Mouse (Mus musculus) ES-CJ7 (cell line): ENCODE measurements at regions not wholly inside any gene's neighbourhood (a gene's known extent, or its start where the extent isn't known, plus 50 kb on each side); places are given as distances from the start of the nearest gene placed in this dataset.

Experiments
- DNase-seq: peaks from one replicate; pipeline ENCODE4 v3.0.0; 2011; ENCODE audit warnings: low read depth, low spot score

DNA sequence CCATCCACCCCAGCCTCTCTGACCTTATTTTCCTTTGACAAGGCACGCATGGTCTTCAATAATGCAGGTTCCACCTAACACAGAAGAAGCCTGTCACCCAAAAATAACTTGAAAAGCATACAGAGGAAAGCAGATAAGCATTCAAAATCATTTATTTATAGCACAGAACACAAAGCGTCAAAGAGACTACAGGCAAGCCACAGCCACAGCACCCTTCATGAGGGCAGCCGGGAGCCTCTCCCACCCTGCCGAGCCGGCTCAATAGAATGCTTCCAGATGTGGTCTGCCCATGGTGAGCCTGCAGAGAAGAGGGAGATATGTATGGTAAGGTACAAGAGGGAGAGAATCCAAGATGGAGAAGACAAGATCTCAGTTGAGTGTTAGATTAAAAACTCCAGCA, 76.7 kb upstream of the Kcnd3 start:
- no peak for DNase-seq

DNA sequence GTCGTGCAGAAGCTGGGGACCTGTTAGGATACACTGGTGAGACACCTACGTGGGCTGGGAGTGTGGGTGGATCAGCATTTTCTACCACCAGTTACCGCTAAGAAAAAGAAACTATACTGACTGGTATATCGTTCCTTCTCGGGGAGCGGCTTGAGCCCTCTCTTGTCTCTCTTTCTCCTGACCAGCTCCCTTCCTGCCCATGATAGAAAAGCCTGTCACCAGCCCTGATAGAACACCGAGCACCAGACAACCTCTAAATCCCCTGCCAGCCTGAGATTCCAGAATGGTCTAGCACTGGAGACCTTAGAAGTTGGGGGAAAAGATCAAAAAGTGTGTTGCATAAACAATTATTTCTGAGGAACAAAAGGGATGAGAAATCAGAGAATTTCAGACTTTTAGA, 76.3 kb upstream of the Kcnd3 start:
- no peak for DNase-seq

DNA sequence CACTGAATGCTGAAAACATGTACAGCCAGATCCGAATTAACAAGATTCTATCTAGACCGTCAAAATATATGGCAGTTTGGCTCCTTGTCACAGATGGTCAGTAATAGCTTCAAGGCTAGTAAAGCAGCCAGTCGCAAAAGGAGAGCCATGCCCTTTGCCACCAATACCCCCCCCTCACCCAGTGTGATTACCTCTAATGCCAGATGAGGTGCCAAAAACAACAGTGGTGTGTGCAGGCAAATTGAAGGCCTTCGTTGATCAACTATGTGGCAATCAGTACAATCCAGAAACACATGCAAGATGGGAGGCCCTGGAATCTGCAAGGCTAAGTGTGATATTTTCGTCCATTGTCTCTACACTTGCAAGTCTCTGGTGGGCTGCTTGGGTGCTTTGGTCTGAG, 75.8 kb upstream of the Kcnd3 start:
- no peak for DNase-seq

DNA sequence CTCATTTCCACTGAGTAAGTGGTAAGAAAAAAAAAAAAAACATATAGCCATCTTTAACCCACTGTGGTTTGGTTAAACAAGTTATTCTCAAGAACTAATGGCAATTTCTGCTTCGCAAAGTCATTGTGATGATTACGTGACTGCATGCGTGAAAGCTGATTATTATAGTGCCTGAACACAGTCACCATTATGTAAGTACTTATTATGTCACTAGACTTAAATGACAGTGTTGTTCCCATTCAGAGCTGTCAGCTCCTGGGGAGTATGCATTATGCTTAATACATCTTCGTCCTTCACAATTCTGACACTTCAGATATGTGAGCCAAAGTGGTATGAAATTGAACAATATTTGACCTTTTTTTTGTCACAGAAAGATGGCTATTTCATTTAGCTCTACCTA, 71.3 kb upstream of the Kcnd3 start:
- no peak for DNase-seq

DNA sequence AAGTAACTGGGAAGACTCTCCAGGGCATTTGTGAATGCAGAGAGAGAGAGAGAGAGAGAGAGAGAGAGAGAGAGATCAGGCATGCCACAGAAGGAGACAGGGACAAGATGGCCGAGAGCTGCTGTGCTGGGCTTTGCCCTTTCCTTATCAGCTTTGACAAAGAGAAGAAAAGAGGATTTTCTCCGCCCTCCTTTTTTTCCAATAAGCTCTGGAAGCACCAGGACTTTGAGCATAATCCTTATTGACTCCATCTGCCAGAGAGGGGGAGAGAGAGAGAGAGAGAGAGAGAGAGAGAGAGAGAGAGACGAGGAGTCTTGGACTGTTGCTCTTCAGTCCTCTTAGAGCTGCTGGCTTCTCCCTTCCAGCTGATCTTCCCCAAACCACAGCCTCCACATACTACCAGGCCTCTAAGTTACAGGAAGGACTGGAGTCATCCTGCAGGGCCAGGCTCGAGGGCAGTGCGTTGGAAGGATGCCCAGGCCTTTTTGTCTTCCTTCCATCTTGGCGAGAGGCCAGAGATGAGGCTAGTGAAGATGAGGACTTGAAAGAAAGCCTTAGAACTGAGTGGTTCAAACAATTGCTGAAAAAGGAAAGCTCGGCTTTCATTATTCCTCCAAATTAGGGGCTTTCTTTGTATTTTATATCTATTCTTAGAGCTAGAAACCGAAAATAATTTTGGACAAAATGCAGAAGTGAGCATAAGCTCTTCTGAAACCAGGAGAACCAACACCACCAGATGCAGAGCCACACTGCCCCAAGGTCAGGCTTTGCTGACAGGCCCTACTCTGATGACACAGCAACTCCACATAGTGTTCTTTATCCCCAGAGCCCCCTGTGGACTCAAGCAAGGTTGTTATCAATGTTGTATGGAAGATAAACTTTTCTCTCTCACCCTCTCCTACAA, 59.3 kb upstream of the Kcnd3 start:
- no peak for DNase-seq
